Mouse (Mus musculus) MEL (cell line): ENCODE results near the gene Acer1. TPM values are rescaled to one million over a fixed set of nuclear protein-coding genes. Genes with fewer than 3 reads are reported as not detected.
A peak's percentile ranks its signal among the peaks of the same experiment; 100 is the strongest.

Source experiments
- DNase-seq: peaks from one replicate; pipeline ENCODE4 v3.0.0; 2011; ENCODE audit warnings: low read depth, low spot score
- H3K27ac ChIP-seq: 2 replicates; pipeline ENCODE4 v1.5.1; 2012; ENCODE audit warnings: low read depth, mild to moderate bottlenecking, control low read depth, low read length, moderate library complexity; ENCODE audit not compliant: control insufficient read depth
- H3K27me3 ChIP-seq, 2 experiments: fragments of 150-350 bp in 1 of 2; sonication (generic) in 1 of 2; 2 replicates each; pipeline ENCODE4 v1.6.1; 2012; ENCODE audit warnings: low read length in 2 of 2, mild to moderate bottlenecking in 2 of 2, improper control_type of control experiment in 1 of 2, moderate library complexity in 1 of 2; ENCODE audit not compliant: insufficient read depth in 2 of 2, control insufficient read depth in 1 of 2
- H3K36me3 ChIP-seq, 2 experiments: 2 replicates each; pipeline ENCODE4 v1.6.1; 2012 to 2014; ENCODE audit warnings: low read length in 2 of 2, improper control_type of control experiment in 1 of 2, inconsistent platforms in 1 of 2, mild to moderate bottlenecking in 1 of 2; ENCODE audit not compliant: insufficient read depth in 2 of 2, control insufficient read depth in 1 of 2
- H3K4me1 ChIP-seq, 2 experiments: fragments of 150-350 bp in 1 of 2; sonication (generic) in 1 of 2; 2 replicates each; pipeline ENCODE4 v1.6.1; 2012; ENCODE audit warnings: low read length in 2 of 2, improper control_type of control experiment in 1 of 2, mild to moderate bottlenecking in 1 of 2; ENCODE audit not compliant: insufficient read depth in 2 of 2, control insufficient read depth in 1 of 2
- H3K4me3 ChIP-seq, 2 experiments: fragments of 150-350 bp in 1 of 2; sonication (generic) in 1 of 2; 2 replicates each; pipeline ENCODE4 v1.5.1; 2012; ENCODE audit warnings: low read depth in 2 of 2, low read length in 2 of 2, mild to moderate bottlenecking in 2 of 2, moderate library complexity in 2 of 2, control low read depth in 1 of 2, improper control_type of control experiment in 1 of 2; ENCODE audit not compliant: control insufficient read depth in 1 of 2, insufficient read depth in 1 of 2
- H3K79me2 ChIP-seq: 2 replicates; pipeline ENCODE4 v1.6.1; 2012; ENCODE audit warnings: mild to moderate bottlenecking, low read length, moderate library complexity; ENCODE audit not compliant: control insufficient read depth, poor library complexity, insufficient read depth
- H3K9ac ChIP-seq: 2 replicates; pipeline ENCODE4 v1.6.1; 2012; ENCODE audit warnings: low read depth, mild to moderate bottlenecking, control low read depth, low read length, moderate library complexity; ENCODE audit not compliant: control insufficient read depth, poor library complexity, severe bottlenecking
- H3K9me3 ChIP-seq: fragments of 150-350 bp; sonication (generic); replicated peaks from 2 replicates; pipeline ENCODE4 v1.6.1; 2012; ENCODE audit warnings: mild to moderate bottlenecking, low read length, improper control_type of control experiment, moderate library complexity; ENCODE audit not compliant: insufficient read depth
- ETS1 ChIP-seq: IDR thresholded peaks from 2 replicates; pipeline ENCODE4 v1.6.1; 2012; ENCODE audit warnings: low read depth, mild to moderate bottlenecking, inconsistent platforms, low read length, improper control_type of control experiment, moderate library complexity
- GATA1 ChIP-seq: IDR thresholded peaks from 2 replicates; pipeline ENCODE4 v1.6.1; 2011; ENCODE audit warnings: low read depth, low read length, improper control_type of control experiment
- HCFC1 ChIP-seq: IDR thresholded peaks from 2 replicates; pipeline ENCODE4 v1.6.1; 2012; ENCODE audit warnings: low read depth, mild to moderate bottlenecking, inconsistent platforms, low read length, improper control_type of control experiment, moderate library complexity
- MAX ChIP-seq: IDR thresholded peaks from 2 replicates; pipeline ENCODE4 v1.6.1; 2011; ENCODE audit warnings: low read length, improper control_type of control experiment
- POLR2A ChIP-seq, 2 experiments: IDR thresholded peaks; 2 replicates each; pipeline ENCODE4 v1.6.1; 2011 to 2012; ENCODE audit warnings: low read length in 2 of 2, mild to moderate bottlenecking in 2 of 2, control low read depth in 1 of 2, improper control_type of control experiment in 1 of 2, low read depth in 1 of 2, moderate library complexity in 1 of 2; ENCODE audit not compliant: control insufficient read depth in 1 of 2, insufficient read depth in 1 of 2, poor library complexity in 1 of 2
- RAD21 ChIP-seq: IDR thresholded peaks from 2 replicates; pipeline ENCODE4 v1.6.1; 2011; ENCODE audit warnings: mild to moderate bottlenecking, low read depth, low read length, improper control_type of control experiment
- SIN3A ChIP-seq: IDR thresholded peaks from 2 replicates; pipeline ENCODE4 v1.6.1; 2012; ENCODE audit warnings: low read length, improper control_type of control experiment, inconsistent platforms
- TAL1 ChIP-seq: IDR thresholded peaks from 2 replicates; pipeline ENCODE4 v1.6.1; 2012; ENCODE audit warnings: mild to moderate bottlenecking, inconsistent platforms, low read length, moderate library complexity, mixed read lengths
- TBP ChIP-seq: IDR thresholded peaks from 2 replicates; pipeline ENCODE4 v1.8.0; 2011; ENCODE audit warnings: low read depth, low read length, improper control_type of control experiment
- USF1 ChIP-seq: IDR thresholded peaks from 2 replicates; pipeline ENCODE4 v1.6.1; 2014; ENCODE audit warnings: low read depth, mild to moderate bottlenecking, inconsistent platforms, low read length, improper control_type of control experiment, moderate library complexity
- USF2 ChIP-seq, 2 experiments: IDR thresholded peaks; 2 replicates each; pipeline ENCODE4 v1.6.1; 2011 to 2012; ENCODE audit warnings: improper control_type of control experiment in 2 of 2, low read length in 2 of 2, borderline replicate concordance in 1 of 2, inconsistent platforms in 1 of 2, low read depth in 1 of 2, mild to moderate bottlenecking in 1 of 2; ENCODE audit not compliant: insufficient read depth in 1 of 2
- ZKSCAN1 ChIP-seq: IDR thresholded peaks from 2 replicates; pipeline ENCODE4 v1.6.1; 2012; ENCODE audit warnings: low read depth, mild to moderate bottlenecking, inconsistent platforms, low read length, improper control_type of control experiment, moderate library complexity
- ZMIZ1 ChIP-seq: IDR thresholded peaks from 2 replicates; pipeline ENCODE4 v1.6.1; 2012; ENCODE audit warnings: low read depth, mild to moderate bottlenecking, inconsistent platforms, low read length, improper control_type of control experiment, moderate library complexity
- polyA plus RNA-seq, 2 experiments: library from polyadenylated mRNA; stranded (reverse) in 1 of 2; unstranded in 1 of 2; fragments of >175 nt in 1 of 2; fragments of >200 nt in 1 of 2; gene quantifications; 2 replicates each; pipeline versions ENCODE4 v1.2.1 to v1.2.4; 2012; ENCODE audit warnings: low replicate concordance in 2 of 2, low read depth in 1 of 2; ENCODE audit not compliant: insufficient read length in 2 of 2, insufficient read depth in 1 of 2, missing spikeins in 1 of 2
- total RNA-seq: library from RNA; depleted of rRNA; stranded (reverse); fragments of 300-350 nt; gene quantifications from 2 replicates; pipeline ENCODE4 v1.2.3, GENCODE M21; 2012

Acer1 gene
- total and polyA plus RNA-seq, 3 experiments = 0.03 TPM; not detected in 2

GRCm38 (mm10) chr17:57030931-57031660, 49.2 kb upstream of the Acer1 start, which contains the start of gene Khsrp (continued):
- TF ChIP-seq ETS1 (no peak; the same call in 1 of the 2 replicates), ZKSCAN1 (no peak), ZMIZ1 (no peak), RAD21 (no peak), TBP (no peak), HCFC1 (no peak; the same call in 1 of the 2 replicates), USF1 (peak; percentile 85), TAL1 (no peak)

GRCm38 (mm10) chr17:57029691-57030090, 47.8 kb upstream of the Acer1 start:
- H3K4me1 ChIP-seq = peaks cover 0 to 18% of the 10 kb centered on the region in 2 experiments; a peak in 2 of 4 replicates

DNA sequence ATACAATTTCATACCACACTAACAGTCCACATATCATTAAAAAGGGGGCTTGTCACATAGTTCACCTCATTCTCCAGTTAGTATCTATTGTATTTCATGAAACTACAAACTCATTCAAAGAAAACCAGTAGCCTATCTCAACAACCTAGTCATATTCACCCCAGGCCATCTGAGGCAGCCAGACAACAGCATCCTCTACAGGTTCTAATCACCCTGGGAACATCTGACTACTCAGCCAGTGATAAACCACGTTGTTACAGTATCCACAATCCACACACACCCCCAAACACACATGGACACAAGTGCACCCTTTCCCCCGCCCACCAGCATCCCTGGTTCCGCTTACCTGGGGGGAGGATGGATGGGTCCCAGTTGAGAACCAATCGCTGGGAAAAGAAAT, 45.5 kb upstream of the Acer1 start:
- Histone ChIP-seq H3K4me3 (no peak overlapping the region), H3K9me3 (no peaks in the 10 kb centered on the region), H3K9ac (no peak overlapping the region), H3K4me1 (peaks cover 0 to 13% of the 10 kb centered on the region in 2 experiments; a peak in 2 of 4 replicates), H3K27ac (no peak overlapping the region), H3K79me2 (peaks cover 37% of the 10 kb centered on the region), H3K27me3 (no peaks in the 10 kb centered on the region), H3K36me3 (peaks cover 7 to 10% of the 10 kb centered on the region in 2 experiments)
- TF ChIP-seq TAL1 (0 out of 2 replicates have a peak, but pooled peaks have one; percentile 5), GATA1 (no peak)
- no peak for DNase-seq

More at GRCm38 (mm10) chr17:57029691-57030090, 47.8 kb upstream of the Acer1 start:
- peak overlapping the region; percentile 99 for H3K9ac ChIP-seq
- H3K27me3 ChIP-seq = no peaks in the 10 kb centered on the region
- H3K27ac ChIP-seq = no peak overlapping the region
- peaks cover 38% of the 10 kb centered on the region for H3K79me2 ChIP-seq
- peaks cover 8 to 10% of the 10 kb centered on the region in 2 experiments for H3K36me3 ChIP-seq
- TF ChIP-seq SIN3A = 0 out of 2 replicates have a peak, but pooled peaks have one; percentile 21
- TF ChIP-seq POLR2A (IDR thresholded peaks at IDR 0.05; ENCODE audit: control insufficient read depth in 1 of 2, insufficient read depth in 1 of 2, low read depth in 1 of 2, low read length in 2 of 2, poor library complexity in 1 of 2) = 0 out of 4 replicates have a peak, but pooled peaks of 1 of the 2 experiments have one; percentile 4
- TF ChIP-seq USF2 (IDR thresholded peaks at IDR 0.05; ENCODE audit: borderline replicate concordance in 1 of 2, insufficient read depth in 1 of 2, low read depth in 1 of 2, low read length in 2 of 2) = no peak
- no peak for TF ChIP-seq RAD21
- TF ChIP-seq MAX = no peak
- peak; percentile 58 for DNase-seq
- H3K9me3 ChIP-seq = no peaks in the 10 kb centered on the region
- H3K4me3 ChIP-seq = peak overlapping the region; percentile 93 to 97
